Mouse (Mus musculus): Measurements from ENCODE around the gene Polg2. TPM values are rescaled to one million over a fixed set of nuclear protein-coding genes. Genes with fewer than 3 reads are reported as not detected.
A peak's percentile ranks its signal among the peaks of the same experiment; 100 is the strongest.
"Not testable (repeated sequence)": the region's sequence is repeated elsewhere in the genome, so short reads cannot be mapped to it uniquely, and the experiment has no call there.

Gene Polg2
- polyA plus RNA-seq, 1 experiment from 2014 or later = 9.9 TPM

GRCm38 (mm10) chr11:106751039-106752018, 28.0 kb downstream of the Polg2 start, which contains the start of gene Milr1:
Gene Milr1 (plus strand): TSS chr11:106751226.
- H3K4me1 ChIP-seq (replicated peaks) = no peaks in the 10 kb centered on the region
- no peak within 1 kb of the TSS for H3K4me3 ChIP-seq
- no peaks in the 10 kb centered on the region for H3K27me3 ChIP-seq
- H3K36me3 ChIP-seq = no peaks in the 10 kb centered on the region
- H3K4me2 ChIP-seq = no peak within 1 kb of the TSS
- ATAC-seq (ENCODE audit: low read depth) = no peak
- H3K9ac ChIP-seq = no peak within 1 kb of the TSS
- WGBS = 92% methylated on average over 17 of the region's 17 CpGs
- no peaks in the 10 kb centered on the region for H3K9me3 ChIP-seq
- no peak within 1 kb of the TSS for H3K27ac ChIP-seq (replicated peaks)

- no peaks in the 10 kb centered on the region for H3K27me3 ChIP-seq
- WGBS = 88% methylated on average over 13 of the region's 13 CpGs
- H3K4me3 ChIP-seq = no peak within 1 kb of the TSS
- no peaks in the 10 kb centered on the region for H3K4me1 ChIP-seq (replicated peaks)
- H3K36me3 ChIP-seq = no peaks in the 10 kb centered on the region
- H3K27ac ChIP-seq (replicated peaks) = no peak within 1 kb of the TSS
- no peak within 1 kb of the TSS for H3K4me2 ChIP-seq
- H3K9me3 ChIP-seq = no peaks in the 10 kb centered on the region
- H3K9ac ChIP-seq = no peak within 1 kb of the TSS
- ATAC-seq (ENCODE audit: low read depth) = no peak
Observed at GRCm38 (mm10) chr11:106750121-106750751, 29.1 kb downstream of the Polg2 start, which contains the start of gene Pecam1. Gene Pecam1 (minus strand): TSS chr11:106750628.

GRCm38 (mm10) chr11:106749557-106750120, 29.7 kb downstream of the Polg2 start:
- H3K9ac ChIP-seq; H3K27me3 ChIP-seq; H3K4me1 ChIP-seq (replicated peaks); H3K9me3 ChIP-seq; H3K27ac ChIP-seq (replicated peaks); H3K36me3 ChIP-seq; H3K4me3 ChIP-seq; H3K4me2 ChIP-seq; ATAC-seq (ENCODE audit: low read depth): not testable (repeated sequence)
- WGBS = 95% methylated on average over 7 of the region's 7 CpGs

GRCm38 (mm10) chr11:106744949-106745348, 34.4 kb downstream of the Polg2 start:
- no peak overlapping the region for H3K4me3 ChIP-seq
- peaks cover 4% of the 10 kb centered on the region for H3K4me1 ChIP-seq (replicated peaks)
- no peak overlapping the region for H3K9ac ChIP-seq
- ATAC-seq (ENCODE audit: low read depth) = no peak
- H3K27me3 ChIP-seq = peaks cover 4% of the 10 kb centered on the region; the same call in 1 of the 2 replicates
- H3K36me3 ChIP-seq = no peaks in the 10 kb centered on the region
- 93% methylated on average over 5 of the region's 5 CpGs for WGBS
- no peaks in the 10 kb centered on the region for H3K9me3 ChIP-seq
- no peak overlapping the region for H3K27ac ChIP-seq (replicated peaks)
- H3K4me2 ChIP-seq = no peak overlapping the region

GRCm38 (mm10) chr11:106742388-106742841, 36.9 kb downstream of the Polg2 start:
- Histone ChIP-seq H3K27ac (replicated peaks) (no peak overlapping the region), H3K9ac (no peak overlapping the region), H3K36me3 (no peaks in the 10 kb centered on the region), H3K4me2 (no peak overlapping the region), H3K9me3 (no peaks in the 10 kb centered on the region), H3K4me1 (replicated peaks) (peaks cover 6% of the 10 kb centered on the region), H3K27me3 (peaks cover 7% of the 10 kb centered on the region), H3K4me3 (no peak overlapping the region)
- no peak for ATAC-seq (ENCODE audit: low read depth)
- 48% methylated on average over 6 of the region's 6 CpGs for WGBS

- 91% methylated on average over 3 of the region's 3 CpGs for WGBS
- Histone ChIP-seq H3K4me1 (replicated peaks) (peaks cover 12% of the 10 kb centered on the region), H3K27ac (replicated peaks) (no peak overlapping the region), H3K27me3 (peaks cover 7% of the 10 kb centered on the region), H3K9ac (no peak overlapping the region), H3K4me3 (no peak overlapping the region), H3K9me3 (no peaks in the 10 kb centered on the region), H3K36me3 (no peaks in the 10 kb centered on the region), H3K4me2 (no peak overlapping the region)
- ATAC-seq (ENCODE audit: low read depth) = no peak
Observed at GRCm38 (mm10) chr11:106741826-106742225, 37.5 kb downstream of the Polg2 start.

GRCm38 (mm10) chr11:106741232-106741631, 38.1 kb downstream of the Polg2 start:
- 32% methylated on average over 6 of the region's 6 CpGs for WGBS
- no peak for ATAC-seq (ENCODE audit: low read depth)
- H3K36me3 ChIP-seq = no peaks in the 10 kb centered on the region
- peaks cover 17% of the 10 kb centered on the region for H3K4me1 ChIP-seq (replicated peaks)
- H3K4me3 ChIP-seq = no peak overlapping the region
- H3K27me3 ChIP-seq = peaks cover 7% of the 10 kb centered on the region
- H3K4me2 ChIP-seq = no peak overlapping the region
- H3K27ac ChIP-seq (replicated peaks) = no peak overlapping the region
- no peak overlapping the region for H3K9ac ChIP-seq
- H3K9me3 ChIP-seq = no peaks in the 10 kb centered on the region

- not testable (repeated sequence) for H3K27me3 ChIP-seq; H3K9ac ChIP-seq; H3K4me2 ChIP-seq; ATAC-seq (ENCODE audit: low read depth); H3K9me3 ChIP-seq; H3K36me3 ChIP-seq; H3K27ac ChIP-seq (replicated peaks); H3K4me3 ChIP-seq
- WGBS = 84% methylated on average over 8 of the region's 8 CpGs
- peaks cover 17% of the 10 kb centered on the region for H3K4me1 ChIP-seq (replicated peaks)
Observed at GRCm38 (mm10) chr11:106740724-106741123, 38.6 kb downstream of the Polg2 start.

GRCm38 (mm10) chr11:106739116-106739515, 40.2 kb downstream of the Polg2 start:
- no peak overlapping the region for H3K9ac ChIP-seq
- no peak overlapping the region for H3K27ac ChIP-seq (replicated peaks)
- no peak for ATAC-seq (ENCODE audit: low read depth)
- no peaks in the 10 kb centered on the region for H3K36me3 ChIP-seq
- 96% methylated on average over 2 of the region's 2 CpGs for WGBS
- no peaks in the 10 kb centered on the region for H3K9me3 ChIP-seq
- no peak overlapping the region for H3K4me2 ChIP-seq
- peaks cover 7% of the 10 kb centered on the region for H3K27me3 ChIP-seq
- H3K4me1 ChIP-seq (replicated peaks) = peaks cover 17% of the 10 kb centered on the region
- no peak overlapping the region for H3K4me3 ChIP-seq

GRCm38 (mm10) chr11:106737178-106737621, 42.1 kb downstream of the Polg2 start:
- Histone ChIP-seq H3K9me3 (no peaks in the 10 kb centered on the region), H3K4me3 (no peak overlapping the region), H3K27ac (replicated peaks) (peak overlapping the region; percentile 72), H3K36me3 (no peaks in the 10 kb centered on the region), H3K9ac (peak overlapping the region; percentile 48), H3K27me3 (peaks cover 7% of the 10 kb centered on the region), H3K4me2 (peak overlapping the region; percentile 26), H3K4me1 (replicated peaks) (peaks cover 17% of the 10 kb centered on the region)
- WGBS = 10% methylated on average over 12 of the region's 12 CpGs
- peak; percentile 60 for ATAC-seq (ENCODE audit: low read depth)

- H3K27me3 ChIP-seq = peaks cover 7% of the 10 kb centered on the region
Observed at GRCm38 (mm10) chr11:106736614-106737013, 42.7 kb downstream of the Polg2 start.

GRCm38 (mm10) chr11:106730714-106731113, 48.6 kb downstream of the Polg2 start:
- no peaks in the 10 kb centered on the region for H3K36me3 ChIP-seq
- peaks cover 15% of the 10 kb centered on the region for H3K4me1 ChIP-seq (replicated peaks)
- H3K9me3 ChIP-seq = no peaks in the 10 kb centered on the region
- no peak for ATAC-seq (ENCODE audit: low read depth)
- no peak overlapping the region for H3K4me2 ChIP-seq
- WGBS = 63% methylated on average over 4 of the region's 4 CpGs
- H3K27me3 ChIP-seq = no peaks in the 10 kb centered on the region
- no peak overlapping the region for H3K9ac ChIP-seq
- no peak overlapping the region for H3K4me3 ChIP-seq
- H3K27ac ChIP-seq (replicated peaks) = peak overlapping the region; percentile 54; the same call in 1 of the 2 replicates

More at GRCm38 (mm10) chr11:106736614-106737013, 42.7 kb downstream of the Polg2 start:
- Histone ChIP-seq H3K4me1 (replicated peaks) (peaks cover 17% of the 10 kb centered on the region), H3K9me3 (no peaks in the 10 kb centered on the region), H3K36me3 (no peaks in the 10 kb centered on the region), H3K27ac (replicated peaks) (peak overlapping the region; percentile 72), H3K4me3 (no peak overlapping the region), H3K4me2 (no peak overlapping the region), H3K9ac (peak overlapping the region; percentile 48; the same call in 1 of the 2 replicates)
- ATAC-seq (ENCODE audit: low read depth) = no peak
- WGBS = 56% methylated on average over 3 of the region's 3 CpGs
